Mouse (Mus musculus) myocyte (in vitro differentiated cells): ENCODE data around the gene Slit3. TPM values are rescaled to one million over a fixed set of nuclear protein-coding genes. Genes with fewer than 3 reads are reported as not detected.

Experiments
- H3K27me3 ChIP-seq: one replicate; pipeline ENCODE4 v1.6.1; 2011; ENCODE audit not compliant: control insufficient read depth, insufficient read depth, insufficient read length
- H3K36me3 ChIP-seq: one replicate; pipeline ENCODE4 v1.6.1; 2011; ENCODE audit not compliant: control insufficient read depth, insufficient read depth
- H3K4me2 ChIP-seq: one replicate; pipeline ENCODE4 v1.6.1; 2011; ENCODE audit warnings: low read depth, control low read depth
- H3K4me3 ChIP-seq: one replicate; pipeline ENCODE4 v1.5.1; 2011; ENCODE audit warnings: mild to moderate bottlenecking, control low read depth, moderate library complexity
- H3K79me2 ChIP-seq: one replicate; pipeline ENCODE4 v1.6.1; 2011; ENCODE audit not compliant: control insufficient read depth, insufficient read depth
- H3ac ChIP-seq: one replicate; pipeline ENCODE4 v1.6.1; 2011; ENCODE audit not compliant: control insufficient read depth, insufficient read length
- CEBPB ChIP-seq: IDR thresholded peaks from 2 replicates; pipeline ENCODE4 v1.6.1; 2011; ENCODE audit warnings: mild to moderate bottlenecking, moderate library complexity; ENCODE audit not compliant: poor library complexity, insufficient read depth, severe bottlenecking
- E2F4 ChIP-seq: IDR thresholded peaks from one replicate; pipeline ENCODE4 v1.6.1; 2011; ENCODE audit warnings: mild to moderate bottlenecking, control low read depth, moderate library complexity; ENCODE audit not compliant: insufficient read depth
- MAX ChIP-seq: IDR thresholded peaks from one replicate; pipeline ENCODE4 v1.6.1; 2011; ENCODE audit warnings: low read depth, mild to moderate bottlenecking, control low read depth
- MYOD1 ChIP-seq, 3 experiments: IDR thresholded peaks; one replicate each; pipeline ENCODE4 v1.6.1; 2011; ENCODE audit warnings: control low read depth in 2 of 3, low read depth in 2 of 3, mild to moderate bottlenecking in 2 of 3, moderate library complexity in 1 of 3; ENCODE audit not compliant: insufficient read length in 2 of 3, control insufficient read depth in 1 of 3
- MYOG ChIP-seq, 3 experiments: IDR thresholded peaks; one replicate each; pipeline ENCODE4 v1.6.1; 2011; ENCODE audit warnings: control low read depth in 2 of 3, low read depth in 2 of 3, mild to moderate bottlenecking in 2 of 3; ENCODE audit not compliant: insufficient read length in 2 of 3, control insufficient read depth in 1 of 3, insufficient read depth in 1 of 3
- POLR2A ChIP-seq: IDR thresholded peaks from one replicate; pipeline ENCODE4 v1.6.1; 2011; ENCODE audit warnings: low read depth, mild to moderate bottlenecking, control low read depth, moderate library complexity; ENCODE audit not compliant: insufficient read length
- POLR2AphosphoS2 ChIP-seq: IDR thresholded peaks from one replicate; pipeline ENCODE4 v1.6.1; 2011; ENCODE audit warnings: low read depth, control low read depth; ENCODE audit not compliant: insufficient read length
- REST ChIP-seq: IDR thresholded peaks from one replicate; pipeline ENCODE4 v1.6.1; 2011; ENCODE audit warnings: mild to moderate bottlenecking, control low read depth, moderate library complexity; ENCODE audit not compliant: insufficient read depth, insufficient read length
- SRF ChIP-seq: IDR thresholded peaks from one replicate; pipeline ENCODE4 v1.6.1; 2011; ENCODE audit warnings: low read depth; ENCODE audit not compliant: control insufficient read depth, insufficient read length
- TCF12 ChIP-seq: IDR thresholded peaks from one replicate; pipeline ENCODE4 v1.6.1; 2011; ENCODE audit warnings: mild to moderate bottlenecking, control low read depth; ENCODE audit not compliant: poor library complexity, insufficient read depth, severe bottlenecking
- TCF3 ChIP-seq: IDR thresholded peaks from one replicate; pipeline ENCODE4 v1.6.1; 2011; ENCODE audit warnings: low read depth, control low read depth; ENCODE audit not compliant: insufficient read length
- USF1 ChIP-seq: IDR thresholded peaks from one replicate; pipeline ENCODE4 v1.6.1; 2011; ENCODE audit warnings: low read depth, mild to moderate bottlenecking, control low read depth, moderate library complexity
- polyA plus RNA-seq: library from polyadenylated mRNA; unstranded; fragments of >200 nt; fragmentation: generic; extraction: Trizol; gene quantifications from one replicate; pipeline ENCODE4 v1.2.1, GENCODE M21; 2012; ENCODE audit warnings: missing spikeins

Gene Slit3
- polyA plus RNA-seq, 1 experiment, result not detected

GRCm38 (mm10) chr11:35523773-35524172, 402.7 kb downstream of the Slit3 start:
- Histone ChIP-seq H3ac (no peak overlapping the region), H3K4me3 (no peak overlapping the region), H3K36me3 (no peaks in the 10 kb centered on the region), H3K4me2 (no peak overlapping the region), H3K27me3 (no peaks in the 10 kb centered on the region), H3K79me2 (no peaks in the 10 kb centered on the region)
- TF ChIP-seq MYOG (IDR thresholded peaks at IDR 0.05; ENCODE audit: control insufficient read depth in 1 of 3, insufficient read depth in 1 of 3, insufficient read length in 2 of 3, low read depth in 2 of 3), result no peak
- TF ChIP-seq POLR2A, result no peak
- TF ChIP-seq MYOD1 (IDR thresholded peaks at IDR 0.05; ENCODE audit: control insufficient read depth in 1 of 3, insufficient read length in 2 of 3, low read depth in 2 of 3), result no peak
- TF ChIP-seq CEBPB, result no peak
- no peak for TF ChIP-seq MAX
- TF ChIP-seq REST, result no peak
- TF ChIP-seq USF1, result no peak
- TF ChIP-seq TCF3, result no peak
- no peak for TF ChIP-seq TCF12
- no peak for TF ChIP-seq POLR2AphosphoS2
- no peak for TF ChIP-seq E2F4
- no peak for TF ChIP-seq SRF

DNA sequence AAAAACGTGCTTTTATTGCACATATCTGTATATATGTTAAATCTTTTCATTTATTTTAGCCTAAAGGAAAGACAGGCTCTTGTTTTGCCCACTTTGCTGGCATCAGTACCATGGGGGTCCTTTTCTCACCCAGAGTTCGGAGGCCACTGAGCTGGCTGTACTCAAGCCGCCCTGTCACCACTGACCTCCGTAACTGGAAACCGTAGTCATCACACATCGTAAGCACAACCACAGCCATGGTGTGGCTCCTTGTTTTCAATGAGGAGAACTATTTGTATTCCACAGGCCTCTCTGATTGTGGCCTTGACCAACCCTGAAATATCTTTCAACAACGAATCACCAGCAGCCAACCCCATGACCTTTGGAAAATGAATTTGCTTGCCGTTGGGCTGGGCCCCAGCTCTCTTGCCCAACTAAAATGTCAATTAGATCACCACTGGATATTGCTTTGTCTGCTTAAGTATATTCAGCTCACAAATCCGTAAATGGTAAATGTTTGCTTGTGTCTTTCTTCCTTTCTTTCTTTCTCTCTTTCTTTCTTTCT, 405.3 kb downstream of the Slit3 start:
- Histone ChIP-seq H3K4me2 (no peak overlapping the region), H3K27me3 (no peaks in the 10 kb centered on the region)
- TF ChIP-seq MAX, result no peak
- no peak for TF ChIP-seq MYOD1 (IDR thresholded peaks at IDR 0.05; ENCODE audit: control insufficient read depth in 1 of 3, insufficient read length in 2 of 3, low read depth in 2 of 3)
- no peak for TF ChIP-seq TCF3
- TF ChIP-seq POLR2AphosphoS2, result no peak
- no peak for TF ChIP-seq CEBPB
- no peak for TF ChIP-seq USF1
- TF ChIP-seq TCF12, result no peak
- no peak for TF ChIP-seq REST
- TF ChIP-seq POLR2A, result no peak
- no peak for TF ChIP-seq MYOG (IDR thresholded peaks at IDR 0.05; ENCODE audit: control insufficient read depth in 1 of 3, insufficient read depth in 1 of 3, insufficient read length in 2 of 3, low read depth in 2 of 3)
- TF ChIP-seq SRF, result no peak
- no peak for TF ChIP-seq E2F4

DNA sequence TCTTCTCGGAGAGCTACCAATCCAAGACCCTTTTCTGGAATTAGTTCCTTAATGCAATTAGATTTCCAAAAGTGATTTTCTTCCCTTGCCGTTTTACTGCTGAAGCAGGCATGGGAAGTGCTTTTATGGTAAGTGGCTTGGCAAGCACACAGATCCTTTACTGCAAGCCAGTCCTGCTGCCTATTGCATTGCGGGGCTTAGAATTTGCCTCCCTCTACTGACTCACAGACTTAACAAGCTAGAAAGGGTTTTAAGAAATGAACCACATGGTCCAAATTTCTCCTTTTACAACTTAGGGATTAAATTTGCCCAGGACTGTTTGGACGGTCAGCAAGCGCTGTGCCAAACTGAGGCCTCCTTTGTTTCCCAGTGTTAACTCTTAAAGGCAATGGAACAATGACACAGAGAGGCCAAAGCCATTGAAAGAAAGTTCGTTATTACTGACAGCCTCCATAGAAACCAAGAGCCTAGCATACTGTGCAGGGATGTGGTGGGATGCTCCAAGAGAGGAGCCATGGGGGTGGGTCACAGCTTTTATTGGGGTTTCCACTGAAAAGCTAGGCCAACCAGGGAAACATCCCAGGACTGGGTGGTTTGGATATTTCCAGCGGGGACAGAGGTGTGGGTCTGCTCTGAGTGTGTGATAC, 406.9 kb downstream of the Slit3 start:
- H3K4me3 ChIP-seq, result no peak overlapping the region
- no peak overlapping the region for H3K4me2 ChIP-seq
- no peak for TF ChIP-seq CEBPB
- TF ChIP-seq E2F4, result no peak
- TF ChIP-seq USF1, result no peak
- no peak for TF ChIP-seq POLR2AphosphoS2
- TF ChIP-seq MYOD1 (IDR thresholded peaks at IDR 0.05; ENCODE audit: control insufficient read depth in 1 of 3, insufficient read length in 2 of 3, low read depth in 2 of 3), result no peak
- TF ChIP-seq MAX, result no peak
- TF ChIP-seq POLR2A, result no peak
- TF ChIP-seq MYOG (IDR thresholded peaks at IDR 0.05; ENCODE audit: control insufficient read depth in 1 of 3, insufficient read depth in 1 of 3, insufficient read length in 2 of 3, low read depth in 2 of 3), result no peak
- no peak for TF ChIP-seq TCF3
- TF ChIP-seq SRF, result no peak
- TF ChIP-seq REST, result no peak
- no peak for TF ChIP-seq TCF12
- no peaks in the 10 kb centered on the region for H3K27me3 ChIP-seq
- no peak overlapping the region for H3ac ChIP-seq
- no peaks in the 10 kb centered on the region for H3K79me2 ChIP-seq
- H3K36me3 ChIP-seq, result no peaks in the 10 kb centered on the region

More for the DNA sequence above, 405.3 kb downstream of the Slit3 start:
- H3ac ChIP-seq, result no peak overlapping the region
- H3K4me3 ChIP-seq, result no peak overlapping the region
- H3K79me2 ChIP-seq, result no peaks in the 10 kb centered on the region
- no peaks in the 10 kb centered on the region for H3K36me3 ChIP-seq

- H3ac ChIP-seq, result no peak overlapping the region
- no peak for TF ChIP-seq MAX
- TF ChIP-seq E2F4, result no peak
- TF ChIP-seq POLR2AphosphoS2, result no peak
- no peak for TF ChIP-seq REST
- TF ChIP-seq MYOD1 (IDR thresholded peaks at IDR 0.05; ENCODE audit: control insufficient read depth in 1 of 3, insufficient read length in 2 of 3, low read depth in 2 of 3), result no peak
- TF ChIP-seq USF1, result no peak
- TF ChIP-seq POLR2A, result no peak
- no peak for TF ChIP-seq SRF
- TF ChIP-seq MYOG (IDR thresholded peaks at IDR 0.05; ENCODE audit: control insufficient read depth in 1 of 3, insufficient read depth in 1 of 3, insufficient read length in 2 of 3, low read depth in 2 of 3), result no peak
- no peak for TF ChIP-seq TCF12
- TF ChIP-seq TCF3, result no peak
- TF ChIP-seq CEBPB, result no peak
- no peaks in the 10 kb centered on the region for H3K79me2 ChIP-seq
- H3K36me3 ChIP-seq, result no peaks in the 10 kb centered on the region
- no peak overlapping the region for H3K4me2 ChIP-seq
- no peak overlapping the region for H3K4me3 ChIP-seq
- H3K27me3 ChIP-seq, result no peaks in the 10 kb centered on the region
Observed at GRCm38 (mm10) chr11:35535027-35535426, 414.0 kb downstream of the Slit3 start.
